Mouse (Mus musculus) cerebellum, postnatal 4 days (tissue): ENCODE results near the gene Mlxip.

ENCODE experiments used
- DNase-seq, 2 experiments: peaks; one replicate each; pipeline ENCODE4 v3.0.0; 2022; ENCODE audit warnings: low spot score in 2 of 2, mixed read lengths in 1 of 2

Mlxip gene

GRCm38 (mm10) chr5:123381968-123382367 lies 12.6 kb upstream of the Mlxip start:
- no peak for DNase-seq

- no peak for DNase-seq
Measured at GRCm38 (mm10) chr5:123382686-123383085, 11.9 kb upstream of the Mlxip start.

- DNase-seq = no peak
Measured at GRCm38 (mm10) chr5:123388452-123388851, 6.1 kb upstream of the Mlxip start.

- DNase-seq = no peak
Measured at GRCm38 (mm10) chr5:123390536-123391441, 3.8 kb upstream of the Mlxip start.

GRCm38 (mm10) chr5:123391442-123391809 lies 3.2 kb upstream of the Mlxip start:
- peak in 1 of 2 experiments; percentile 53 for DNase-seq

- DNase-seq = no peak
Measured at GRCm38 (mm10) chr5:123393786-123394302, 754 bp upstream of the Mlxip start.

- no peak for DNase-seq
Measured at GRCm38 (mm10) chr5:123394957-123395881, 621 bp downstream of the Mlxip start.

- no peak for DNase-seq
Measured at GRCm38 (mm10) chr5:123396901-123397464, 2.4 kb downstream of the Mlxip start.

- no peak for DNase-seq
Measured at GRCm38 (mm10) chr5:123397786-123398185, 3.2 kb downstream of the Mlxip start.

- no peak for DNase-seq
Measured at GRCm38 (mm10) chr5:123398856-123399498, 4.4 kb downstream of the Mlxip start.

GRCm38 (mm10) chr5:123404480-123404879 lies 9.9 kb downstream of the Mlxip start:
- DNase-seq = no peak

- DNase-seq = no peak
Measured at GRCm38 (mm10) chr5:123406952-123407351, 12.4 kb downstream of the Mlxip start.

GRCm38 (mm10) chr5:123408176-123408575 lies 13.6 kb downstream of the Mlxip start:
- no peak for DNase-seq

- no peak for DNase-seq
Measured at GRCm38 (mm10) chr5:123412193-123412592, 17.6 kb downstream of the Mlxip start.

GRCm38 (mm10) chr5:123413866-123414363 lies 19.3 kb downstream of the Mlxip start:
- no peak for DNase-seq

GRCm38 (mm10) chr5:123416149-123416548 lies 21.6 kb downstream of the Mlxip start:
- DNase-seq = no peak

- no peak for DNase-seq
Measured at GRCm38 (mm10) chr5:123416566-123417518, 22.2 kb downstream of the Mlxip start.

- no peak for DNase-seq
Measured at GRCm38 (mm10) chr5:123423885-123424284, 29.3 kb downstream of the Mlxip start.

GRCm38 (mm10) chr5:123427556-123427955 lies 33.0 kb downstream of the Mlxip start:
- DNase-seq = no peak
